Mouse (Mus musculus) embryonic facial prominence, embryonic 13.5 days (tissue): Measurements from ENCODE around the gene Slc43a3. TPM values are rescaled to one million over a fixed set of nuclear protein-coding genes. Genes with fewer than 3 reads are reported as not detected.

Experiments
- ATAC-seq: fragments of 200-750 bp; cut with Nextera tagmentation; 2 replicates; pipeline ENCODE4 v1.8.0; 2017; ENCODE audit warnings: low read depth; ENCODE audit not compliant: insufficient number of reproducible peaks, insufficient read depth, low FRiP score, low TSS enrichment
- H3K27ac ChIP-seq: fragments of 300-500 bp; sonication (generic); 2 replicates; pipeline ENCODE4 v1.5.1; 2015; ENCODE audit warnings: moderate library complexity, mild to moderate bottlenecking, inconsistent platforms
- H3K27me3 ChIP-seq: fragments of 300-500 bp; sonication (generic); 2 replicates; pipeline ENCODE4 v1.6.1; 2015; ENCODE audit warnings: mild to moderate bottlenecking, inconsistent platforms
- H3K36me3 ChIP-seq: fragments of 300-500 bp; sonication (generic); 2 replicates; pipeline ENCODE4 v1.6.1; 2015; ENCODE audit warnings: mild to moderate bottlenecking, inconsistent platforms
- H3K4me1 ChIP-seq: fragments of 300-500 bp; sonication (generic); 2 replicates; pipeline ENCODE4 v1.6.1; 2015; ENCODE audit warnings: inconsistent platforms
- H3K4me2 ChIP-seq: fragments of 300-500 bp; sonication (generic); 2 replicates; pipeline ENCODE4 v1.6.1; 2015; ENCODE audit warnings: moderate library complexity, mild to moderate bottlenecking, inconsistent platforms
- H3K4me3 ChIP-seq: fragments of 300-500 bp; sonication (generic); 2 replicates; pipeline ENCODE4 v1.5.1; 2015; ENCODE audit warnings: mild to moderate bottlenecking, inconsistent platforms
- H3K9ac ChIP-seq: fragments of 300-500 bp; sonication (generic); 2 replicates; pipeline ENCODE4 v1.6.1; 2015; ENCODE audit warnings: mild to moderate bottlenecking, inconsistent platforms
- H3K9me3 ChIP-seq: fragments of 300-500 bp; sonication (generic); 2 replicates; pipeline ENCODE4 v1.6.1; 2016; ENCODE audit warnings: inconsistent platforms
- WGBS: fragments of 180-500 bp; shearing (Covaris S2); methylation state at CpG from one replicate; pipeline ENCODE4 v1.1.7; 2015; ENCODE audit warnings: mixed read lengths; 5-methylcytosine and 5-hydroxymethylcytosine counted together
- polyA plus RNA-seq: library from polyadenylated mRNA; unstranded; fragments of >200 nt; fragmentation: Nextera tagmentation; extraction: Ambion mirVana; gene quantifications from 2 replicates; pipeline ENCODE4 v1.2.1, GENCODE M21; 2015

Slc43a3 gene
- polyA plus RNA-seq, 1 experiment from 2014 or later, result 32.7 TPM

DNA sequence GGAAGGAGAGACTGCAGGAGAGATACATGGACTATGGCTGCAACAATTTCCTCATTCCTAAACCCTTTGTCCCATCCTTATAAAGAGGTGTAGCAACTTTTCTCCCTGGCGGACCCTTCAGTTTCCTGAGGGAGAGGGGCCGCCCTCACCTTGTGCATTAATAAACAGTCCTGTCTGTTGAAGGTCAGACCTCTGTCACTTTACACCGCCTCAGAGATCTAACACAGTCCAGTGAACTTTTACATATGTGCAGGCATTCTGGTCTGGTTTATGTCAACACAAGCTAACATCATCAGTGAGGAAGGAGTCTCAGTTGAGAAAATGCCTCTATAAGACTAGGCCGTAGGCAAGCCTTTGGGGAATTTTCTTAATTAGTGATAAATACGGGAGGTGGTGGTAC is 22.5 kb upstream of the Slc43a3 start:
- WGBS, result 71% methylated on average over 5 of the region's 5 CpGs
- Histone ChIP-seq H3K9me3 (no peaks in the 10 kb centered on the region), H3K4me2 (no peak overlapping the region), H3K4me1 (no peaks in the 10 kb centered on the region), H3K36me3 (no peaks in the 10 kb centered on the region), H3K4me3 (no peak overlapping the region), H3K27me3 (no peaks in the 10 kb centered on the region), H3K27ac (no peak overlapping the region), H3K9ac (no peak overlapping the region)
- no peak for ATAC-seq

DNA sequence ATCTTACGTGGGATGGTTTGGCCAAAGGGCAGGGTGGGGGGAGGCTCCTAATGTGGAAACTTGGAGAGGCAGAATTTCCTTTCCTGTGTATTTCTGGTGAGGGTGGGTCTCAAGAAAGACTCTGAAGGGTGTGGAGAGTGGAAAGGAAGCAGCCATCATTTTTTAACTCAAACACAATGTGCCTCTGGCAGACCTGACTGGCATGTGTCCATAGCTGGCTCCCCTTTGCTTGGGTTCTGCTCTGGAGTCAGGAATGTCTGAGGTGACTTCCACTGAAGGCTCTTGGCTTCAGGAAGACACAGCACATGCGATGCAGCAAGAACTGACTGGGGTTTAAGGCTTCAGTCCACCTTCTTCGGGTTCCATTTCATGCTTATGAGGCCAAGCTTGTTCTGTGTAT is 21.0 kb upstream of the Slc43a3 start:
- Histone ChIP-seq H3K4me1 (no peaks in the 10 kb centered on the region), H3K27ac (no peak overlapping the region), H3K27me3 (no peaks in the 10 kb centered on the region), H3K9me3 (no peaks in the 10 kb centered on the region), H3K9ac (no peak overlapping the region), H3K36me3 (no peaks in the 10 kb centered on the region), H3K4me2 (no peak overlapping the region), H3K4me3 (no peak overlapping the region)
- WGBS, result 64% methylated on average over 3 of the region's 3 CpGs
- no peak for ATAC-seq

DNA sequence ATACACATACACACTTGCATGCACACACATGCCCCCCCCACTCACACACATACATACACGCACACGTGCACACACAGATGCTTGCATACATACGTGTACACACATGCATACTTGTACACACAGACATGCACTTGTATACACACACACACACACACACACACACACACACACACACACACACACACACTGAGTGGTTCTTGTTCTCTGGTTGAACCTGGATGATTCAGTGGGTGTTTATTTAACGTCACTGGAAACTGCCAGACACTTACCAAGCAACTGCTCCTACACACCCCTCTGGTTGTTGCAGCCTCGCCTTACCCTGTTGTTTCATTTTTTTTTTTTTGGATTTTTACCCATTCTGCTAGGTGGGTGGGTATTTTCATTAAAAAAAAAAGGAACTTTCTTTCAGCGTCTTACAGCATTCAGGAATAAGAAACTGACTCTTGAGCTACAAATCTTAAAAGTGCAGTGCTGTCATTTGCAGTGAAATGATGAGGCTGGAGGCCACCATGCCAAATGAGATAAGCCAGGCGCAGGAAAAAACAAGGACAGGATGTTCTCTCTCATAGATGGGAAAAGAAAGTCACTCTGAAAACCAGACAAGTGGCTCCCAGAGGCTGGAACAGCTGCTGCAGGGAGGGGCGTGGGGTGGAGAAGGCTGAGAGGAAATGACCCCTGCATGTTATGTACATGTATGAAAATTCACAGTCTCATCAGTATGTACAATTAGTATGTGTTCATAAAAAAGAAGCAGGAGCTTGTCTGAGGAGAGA is 19.6 kb upstream of the Slc43a3 start:
- no peak overlapping the region for H3K27ac ChIP-seq
- WGBS, result 75% methylated on average over 8 of the region's 8 CpGs
- no peak for ATAC-seq

DNA sequence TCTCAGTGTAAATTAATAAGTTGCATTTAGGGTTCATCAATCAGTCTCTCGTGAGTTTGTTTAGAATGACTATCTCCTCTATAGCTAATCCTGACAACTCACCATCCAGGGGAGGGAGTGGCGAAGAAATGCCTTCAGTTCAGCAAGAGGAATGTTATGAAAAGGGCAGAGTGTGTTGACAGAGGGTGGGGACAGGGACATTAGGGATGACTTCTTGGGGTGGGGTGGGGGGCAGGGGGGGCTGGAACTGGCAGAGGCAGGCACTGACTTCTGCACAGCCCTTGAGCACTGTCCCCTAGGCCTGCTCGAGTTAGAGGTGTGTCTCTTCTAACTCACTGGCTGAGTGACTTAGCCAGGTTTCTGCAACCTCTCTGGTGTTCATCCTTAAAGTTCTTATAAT is 18.2 kb upstream of the Slc43a3 start:
- WGBS, result 61% methylated on average over 3 of the region's 3 CpGs
- Histone ChIP-seq H3K36me3 (no peaks in the 10 kb centered on the region), H3K4me3 (no peak overlapping the region), H3K27me3 (no peaks in the 10 kb centered on the region), H3K9ac (no peak overlapping the region), H3K4me2 (no peak overlapping the region), H3K9me3 (no peaks in the 10 kb centered on the region; the same call in 1 of the 2 replicates), H3K4me1 (no peaks in the 10 kb centered on the region), H3K27ac (no peak overlapping the region)
- no peak for ATAC-seq

More for the DNA sequence above, 19.6 kb upstream of the Slc43a3 start:
- no peak overlapping the region for H3K9ac ChIP-seq
- H3K36me3 ChIP-seq, result no peaks in the 10 kb centered on the region
- H3K4me1 ChIP-seq, result no peaks in the 10 kb centered on the region
- no peaks in the 10 kb centered on the region for H3K27me3 ChIP-seq
- no peaks in the 10 kb centered on the region for H3K9me3 ChIP-seq
- no peak overlapping the region for H3K4me3 ChIP-seq
- H3K4me2 ChIP-seq, result no peak overlapping the region

DNA sequence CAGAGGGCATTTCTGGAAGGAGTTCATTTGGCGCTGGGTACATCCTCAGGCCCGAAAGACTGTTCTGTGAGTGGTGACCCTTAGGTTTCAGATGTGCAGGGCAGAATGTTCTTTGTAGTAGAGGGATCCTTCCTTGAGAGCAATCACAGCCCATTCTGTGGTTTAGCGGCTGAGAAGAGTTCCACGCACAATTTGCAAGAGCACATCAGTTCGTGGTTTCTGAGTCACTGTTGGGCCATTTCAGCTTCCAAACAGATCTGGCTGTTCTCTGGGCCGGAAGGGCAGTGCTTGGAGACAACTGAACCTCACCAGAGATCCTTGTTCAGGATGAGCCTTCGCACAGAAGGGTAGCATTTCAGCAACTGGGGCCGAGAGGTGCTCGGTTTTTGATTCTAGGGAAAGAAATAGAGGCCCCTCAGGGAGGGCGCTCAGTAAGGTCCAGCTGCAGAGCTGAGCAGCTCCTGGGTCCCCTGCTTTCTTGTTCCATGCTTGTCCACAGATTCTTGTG is 16.7 kb upstream of the Slc43a3 start:
- no peak for ATAC-seq
- no peaks in the 10 kb centered on the region for H3K36me3 ChIP-seq
- no peak overlapping the region for H3K9ac ChIP-seq
- no peak overlapping the region for H3K4me3 ChIP-seq
- 78% methylated on average over 10 of the region's 10 CpGs for WGBS
- no peaks in the 10 kb centered on the region for H3K27me3 ChIP-seq
- H3K27ac ChIP-seq, result no peak overlapping the region
- H3K9me3 ChIP-seq, result peaks cover 8% of the 10 kb centered on the region
- H3K4me2 ChIP-seq, result no peak overlapping the region
- H3K4me1 ChIP-seq, result no peaks in the 10 kb centered on the region

DNA sequence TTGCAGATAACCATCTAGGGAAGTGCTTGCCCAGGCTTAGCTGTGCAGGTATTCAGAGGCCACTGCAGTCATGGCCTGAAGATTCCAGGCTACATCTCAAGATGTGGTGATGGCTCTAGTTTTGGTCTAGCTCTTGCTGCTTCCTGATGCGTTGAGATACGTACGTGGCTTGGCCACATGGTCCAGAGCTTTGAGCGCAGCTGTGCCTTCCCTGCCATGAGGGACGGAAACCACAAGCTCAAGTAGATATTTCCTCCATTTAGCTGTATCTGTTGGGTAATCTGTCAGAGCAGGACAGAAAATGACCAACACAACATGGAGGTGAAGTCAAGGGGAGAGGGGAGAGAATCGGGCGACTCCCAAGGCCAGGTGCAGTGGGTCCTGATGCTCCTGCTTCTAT is 6.2 kb upstream of the Slc43a3 start:
- no peaks in the 10 kb centered on the region for H3K9me3 ChIP-seq
- H3K36me3 ChIP-seq, result no peaks in the 10 kb centered on the region
- no peak overlapping the region for H3K4me3 ChIP-seq
- H3K27me3 ChIP-seq, result no peaks in the 10 kb centered on the region
- no peak overlapping the region for H3K9ac ChIP-seq
- no peak overlapping the region for H3K4me2 ChIP-seq
- ATAC-seq, result no peak
- WGBS, result 92% methylated on average over 7 of the region's 7 CpGs
- peaks cover 4% of the 10 kb centered on the region; the same call in 1 of the 2 replicates for H3K4me1 ChIP-seq
- no peak overlapping the region for H3K27ac ChIP-seq

DNA sequence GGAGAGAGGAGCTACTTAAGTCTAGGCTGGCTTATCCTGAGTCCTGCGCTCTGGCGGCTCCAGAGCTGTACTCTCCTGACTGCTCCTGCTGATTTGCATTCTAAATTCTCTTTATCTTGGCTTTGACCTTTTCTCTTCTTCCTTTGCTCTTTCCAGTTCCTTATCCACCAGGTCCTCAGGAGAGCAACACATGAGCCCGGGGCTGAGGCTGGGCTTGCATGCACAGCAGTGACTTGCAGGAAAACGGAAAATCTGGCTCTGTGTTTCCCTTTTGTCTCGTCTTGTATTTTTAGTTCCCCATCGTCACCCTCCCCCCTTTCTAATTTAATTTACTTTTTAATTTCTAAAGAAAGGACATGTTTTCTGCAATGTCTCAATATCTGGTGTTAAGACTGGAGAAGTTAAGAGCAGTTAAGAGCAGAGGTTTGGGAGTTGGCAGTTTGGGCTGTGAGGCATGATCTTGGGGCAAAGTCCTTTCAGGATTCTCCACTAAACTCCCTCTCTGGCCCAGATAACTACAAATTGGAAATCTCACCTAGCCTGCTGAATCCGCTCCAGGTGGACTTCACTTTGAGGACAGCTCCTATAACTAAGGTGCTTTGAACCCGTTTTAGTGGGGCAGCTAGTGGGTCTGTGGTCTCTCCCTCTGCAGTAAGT is 2.3 kb upstream of the Slc43a3 start:
- Histone ChIP-seq H3K36me3 (no peaks in the 10 kb centered on the region), H3K27me3 (no peaks in the 10 kb centered on the region), H3K4me1 (peaks cover 23% of the 10 kb centered on the region), H3K9me3 (no peaks in the 10 kb centered on the region), H3K9ac (no peak overlapping the region), H3K27ac (no peak overlapping the region), H3K4me2 (no peak overlapping the region), H3K4me3 (no peak overlapping the region)
- ATAC-seq, result no peak
- WGBS, result 65% methylated on average over 8 of the region's 8 CpGs

DNA sequence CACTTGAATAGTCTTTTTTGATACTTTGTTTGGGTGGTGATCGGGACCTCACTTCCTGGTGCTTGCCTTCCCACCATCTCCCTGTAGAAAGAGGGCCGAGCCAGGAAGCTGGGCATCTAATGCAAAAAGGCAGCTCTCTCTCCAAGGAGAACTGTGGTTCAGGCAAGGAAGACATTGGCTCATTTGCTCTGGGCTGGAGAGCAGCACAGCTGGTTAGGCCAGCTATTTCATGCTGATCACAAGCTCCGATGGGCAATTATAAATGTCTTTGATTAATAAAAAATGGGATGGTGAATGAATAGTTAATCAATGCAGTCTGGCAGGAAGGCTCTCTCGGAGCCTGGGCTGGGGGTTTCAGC is 1.8 kb upstream of the Slc43a3 start:
- ATAC-seq, result no peak
- Histone ChIP-seq H3K9me3 (no peaks in the 10 kb centered on the region), H3K9ac (no peak overlapping the region), H3K4me2 (no peak overlapping the region), H3K4me3 (no peak overlapping the region), H3K4me1 (peaks cover 23% of the 10 kb centered on the region), H3K36me3 (no peaks in the 10 kb centered on the region), H3K27me3 (no peaks in the 10 kb centered on the region), H3K27ac (no peak overlapping the region)
- 52% methylated on average over 4 of the region's 4 CpGs for WGBS

DNA sequence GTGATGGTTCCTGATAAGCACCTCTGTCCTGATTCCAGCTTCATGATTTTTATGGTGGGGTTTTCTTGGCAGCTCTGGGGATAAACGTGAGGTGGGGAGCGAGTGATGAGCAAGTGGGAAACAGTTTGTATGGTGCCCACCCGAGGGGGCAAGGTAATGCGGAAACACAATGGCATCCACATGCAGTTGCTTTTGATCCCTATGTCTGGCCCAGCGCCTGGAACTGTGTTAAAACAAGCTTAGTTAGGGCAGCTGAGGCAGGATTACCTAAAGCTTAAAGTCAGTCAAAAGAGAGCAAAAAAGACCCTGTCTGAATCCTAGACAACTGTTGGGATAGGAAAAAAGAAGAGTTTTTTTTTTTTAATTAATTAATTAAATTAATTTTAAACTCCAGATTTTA is 1.3 kb upstream of the Slc43a3 start:
- WGBS, result 74% methylated on average over 5 of the region's 5 CpGs
- no peak overlapping the region for H3K27ac ChIP-seq

DNA sequence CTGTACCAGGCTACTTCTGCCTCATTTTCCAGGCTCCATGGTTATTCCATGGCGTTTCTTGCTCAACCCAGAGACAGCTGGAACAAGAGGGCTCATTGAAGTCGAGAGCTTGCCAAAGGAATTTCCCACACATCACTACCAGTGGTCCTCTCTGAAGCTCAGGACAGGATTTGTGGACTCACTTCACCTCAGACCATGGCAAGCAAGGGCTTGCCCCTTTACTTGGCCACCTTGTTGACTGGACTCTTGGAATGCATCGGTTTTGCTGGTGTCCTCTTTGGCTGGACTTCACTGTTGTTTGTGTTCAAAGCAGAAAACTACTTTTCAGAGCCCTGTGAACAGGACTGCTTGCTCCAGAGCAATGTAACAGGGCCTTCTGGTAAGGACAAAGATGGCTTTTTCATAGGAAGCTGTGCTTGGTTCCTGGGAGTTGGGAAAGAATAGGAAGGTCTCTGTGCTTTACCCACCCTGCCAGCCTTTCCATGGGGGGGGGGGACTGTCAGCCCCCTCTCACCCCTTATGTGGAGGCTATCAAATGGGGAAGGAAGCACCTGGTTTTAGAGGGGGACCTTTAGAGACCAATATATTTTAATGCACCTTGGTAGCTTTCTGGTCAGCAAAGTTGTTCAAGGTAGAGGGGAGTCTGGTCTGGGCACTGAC is 1.2 kb downstream of the Slc43a3 start:
- WGBS, result 56% methylated on average over 3 of the region's 3 CpGs
- ATAC-seq, result no peak
- no peaks in the 10 kb centered on the region for H3K27me3 ChIP-seq
- peak overlapping the region; percentile 77 for H3K9ac ChIP-seq
- no peak overlapping the region for H3K27ac ChIP-seq
- peak overlapping the region; percentile 54 for H3K4me3 ChIP-seq
- H3K36me3 ChIP-seq, result peaks cover 5% of the 10 kb centered on the region; the same call in 1 of the 2 replicates
- H3K4me1 ChIP-seq, result peaks cover 23% of the 10 kb centered on the region
- H3K9me3 ChIP-seq, result no peaks in the 10 kb centered on the region
- H3K4me2 ChIP-seq, result peak overlapping the region; percentile 65

More for the DNA sequence above, 1.3 kb upstream of the Slc43a3 start:
- Histone ChIP-seq H3K9me3 (no peaks in the 10 kb centered on the region), H3K36me3 (no peaks in the 10 kb centered on the region; the same call in 1 of the 2 replicates), H3K4me2 (no peak overlapping the region), H3K27me3 (no peaks in the 10 kb centered on the region), H3K4me3 (no peak overlapping the region), H3K9ac (no peak overlapping the region), H3K4me1 (peaks cover 23% of the 10 kb centered on the region)
- no peak for ATAC-seq

DNA sequence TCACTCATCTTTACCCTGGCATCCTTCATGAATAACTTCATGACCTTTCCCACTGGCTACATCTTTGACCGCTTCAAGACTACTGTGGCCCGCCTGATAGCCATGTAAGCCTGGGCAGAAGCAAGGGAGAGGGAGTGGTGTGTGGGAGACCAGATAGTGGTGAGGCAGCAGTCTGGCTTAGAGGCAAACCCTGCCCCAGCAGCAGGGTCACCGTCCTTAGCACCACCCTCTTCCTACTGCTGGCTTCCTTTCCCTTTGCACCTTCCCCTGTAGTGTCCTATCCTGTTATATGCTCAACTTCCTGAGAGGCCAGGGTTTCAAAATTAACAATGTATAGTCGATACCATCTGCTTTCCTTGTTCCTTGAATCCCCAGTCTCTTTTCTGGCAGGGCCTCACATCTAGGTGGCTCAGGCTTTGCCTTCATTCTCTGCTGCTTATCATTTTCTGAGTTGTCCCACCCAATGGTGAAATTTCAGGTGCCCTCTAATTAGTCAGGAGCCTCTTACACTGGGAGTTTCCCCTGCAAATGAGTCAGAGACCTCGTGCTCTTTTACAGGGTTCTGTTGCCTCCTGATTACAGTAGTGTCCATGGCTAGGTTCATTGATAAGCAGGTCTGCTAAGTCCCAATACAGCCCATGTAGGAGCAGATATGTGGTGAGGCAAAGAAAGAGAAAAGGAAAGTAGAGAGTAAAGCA is 2.0 kb downstream of the Slc43a3 start:
- no peak for ATAC-seq
- peaks cover 5% of the 10 kb centered on the region; the same call in 1 of the 2 replicates for H3K36me3 ChIP-seq
- H3K4me1 ChIP-seq, result peaks cover 23% of the 10 kb centered on the region
- no peaks in the 10 kb centered on the region for H3K27me3 ChIP-seq
- peak overlapping the region; percentile 54 for H3K4me3 ChIP-seq
- no peak overlapping the region for H3K27ac ChIP-seq
- 88% methylated on average over 5 of the region's 5 CpGs for WGBS
- peak overlapping the region; percentile 65 for H3K4me2 ChIP-seq
- H3K9ac ChIP-seq, result peak overlapping the region; percentile 77; the same call in 1 of the 2 replicates
- no peaks in the 10 kb centered on the region for H3K9me3 ChIP-seq
